Mouse (Mus musculus) heart, adult 9 months (tissue): Measurements from ENCODE around the gene Slc35f1.

ENCODE experiments used
- DNase-seq, 2 experiments: peaks; one replicate each; pipeline ENCODE4 v3.0.0; 2022; ENCODE audit warnings: low spot score in 2 of 2

Gene Slc35f1

GRCm38 (mm10) chr10:52932159-52932558 lies 241.8 kb downstream of the Slc35f1 start:
- no peak for DNase-seq

GRCm38 (mm10) chr10:52934615-52935014 lies 244.3 kb downstream of the Slc35f1 start:
- no peak for DNase-seq

GRCm38 (mm10) chr10:52940111-52940830 lies 249.9 kb downstream of the Slc35f1 start:
- no peak for DNase-seq

- no peak for DNase-seq
Measured at GRCm38 (mm10) chr10:52940831-52941216, 250.5 kb downstream of the Slc35f1 start.

- DNase-seq, result no peak
Measured at GRCm38 (mm10) chr10:52952581-52952980, 262.2 kb downstream of the Slc35f1 start.

GRCm38 (mm10) chr10:52956728-52957127 lies 266.4 kb downstream of the Slc35f1 start:
- DNase-seq, result no peak

- no peak for DNase-seq
Measured at GRCm38 (mm10) chr10:52979251-52979650, 288.9 kb downstream of the Slc35f1 start.

- DNase-seq, result no peak
Measured at GRCm38 (mm10) chr10:52982836-52983235, 292.5 kb downstream of the Slc35f1 start.

GRCm38 (mm10) chr10:52992246-52992645 lies 301.9 kb downstream of the Slc35f1 start:
- DNase-seq, result no peak

- no peak for DNase-seq
Measured at GRCm38 (mm10) chr10:52996886-52997285, 306.6 kb downstream of the Slc35f1 start.

GRCm38 (mm10) chr10:53001136-53001535 lies 310.8 kb downstream of the Slc35f1 start:
- DNase-seq, result no peak

- no peak for DNase-seq
Measured at GRCm38 (mm10) chr10:53006229-53007190, 316.2 kb downstream of the Slc35f1 start.

GRCm38 (mm10) chr10:53013878-53014277 lies 323.5 kb downstream of the Slc35f1 start:
- DNase-seq, result no peak

- DNase-seq, result no peak
Measured at GRCm38 (mm10) chr10:53028454-53028853, 338.1 kb downstream of the Slc35f1 start.

- no peak for DNase-seq
Measured at GRCm38 (mm10) chr10:53035202-53035601, 344.9 kb downstream of the Slc35f1 start.

GRCm38 (mm10) chr10:53045931-53046330 lies 355.6 kb downstream of the Slc35f1 start:
- no peak for DNase-seq

GRCm38 (mm10) chr10:53052521-53052920 lies 362.2 kb downstream of the Slc35f1 start:
- DNase-seq, result no peak

GRCm38 (mm10) chr10:53060745-53061144 lies 370.4 kb downstream of the Slc35f1 start:
- DNase-seq, result no peak

GRCm38 (mm10) chr10:53062741-53063140 lies 372.4 kb downstream of the Slc35f1 start:
- DNase-seq, result no peak

GRCm38 (mm10) chr10:53087811-53088210 lies 397.5 kb downstream of the Slc35f1 start:
- peak in 1 of 2 experiments; percentile 37 for DNase-seq

GRCm38 (mm10) chr10:53091525-53091924 lies 401.2 kb downstream of the Slc35f1 start:
- no peak for DNase-seq

GRCm38 (mm10) chr10:53096446-53096845 lies 406.1 kb downstream of the Slc35f1 start:
- no peak for DNase-seq

GRCm38 (mm10) chr10:53100881-53101280 lies 410.5 kb downstream of the Slc35f1 start:
- DNase-seq, result peak; percentile 17 to 36
